Mouse (Mus musculus) MEL (cell line): ENCODE results near the gene Arhgap23. TPM values are rescaled to one million over a fixed set of nuclear protein-coding genes. Genes with fewer than 3 reads are reported as not detected.

Experiments used
- DNase-seq: peaks from one replicate; pipeline ENCODE4 v3.0.0; 2011; ENCODE audit warnings: low read depth, low spot score
- H3K27ac ChIP-seq: 2 replicates; pipeline ENCODE4 v1.5.1; 2012; ENCODE audit warnings: low read depth, mild to moderate bottlenecking, control low read depth, low read length, moderate library complexity; ENCODE audit not compliant: control insufficient read depth
- H3K27me3 ChIP-seq, 2 experiments: fragments of 150-350 bp in 1 of 2; sonication (generic) in 1 of 2; 2 replicates each; pipeline ENCODE4 v1.6.1; 2012; ENCODE audit warnings: low read length in 2 of 2, mild to moderate bottlenecking in 2 of 2, improper control_type of control experiment in 1 of 2, moderate library complexity in 1 of 2; ENCODE audit not compliant: insufficient read depth in 2 of 2, control insufficient read depth in 1 of 2
- H3K36me3 ChIP-seq, 2 experiments: 2 replicates each; pipeline ENCODE4 v1.6.1; 2012 to 2014; ENCODE audit warnings: low read length in 2 of 2, improper control_type of control experiment in 1 of 2, inconsistent platforms in 1 of 2, mild to moderate bottlenecking in 1 of 2; ENCODE audit not compliant: insufficient read depth in 2 of 2, control insufficient read depth in 1 of 2
- H3K4me1 ChIP-seq, 2 experiments: fragments of 150-350 bp in 1 of 2; sonication (generic) in 1 of 2; 2 replicates each; pipeline ENCODE4 v1.6.1; 2012; ENCODE audit warnings: low read length in 2 of 2, improper control_type of control experiment in 1 of 2, mild to moderate bottlenecking in 1 of 2; ENCODE audit not compliant: insufficient read depth in 2 of 2, control insufficient read depth in 1 of 2
- H3K4me3 ChIP-seq, 2 experiments: fragments of 150-350 bp in 1 of 2; sonication (generic) in 1 of 2; 2 replicates each; pipeline ENCODE4 v1.5.1; 2012; ENCODE audit warnings: low read depth in 2 of 2, low read length in 2 of 2, mild to moderate bottlenecking in 2 of 2, moderate library complexity in 2 of 2, control low read depth in 1 of 2, improper control_type of control experiment in 1 of 2; ENCODE audit not compliant: control insufficient read depth in 1 of 2, insufficient read depth in 1 of 2
- H3K79me2 ChIP-seq: 2 replicates; pipeline ENCODE4 v1.6.1; 2012; ENCODE audit warnings: mild to moderate bottlenecking, low read length, moderate library complexity; ENCODE audit not compliant: control insufficient read depth, poor library complexity, insufficient read depth
- H3K9ac ChIP-seq: 2 replicates; pipeline ENCODE4 v1.6.1; 2012; ENCODE audit warnings: low read depth, mild to moderate bottlenecking, control low read depth, low read length, moderate library complexity; ENCODE audit not compliant: control insufficient read depth, poor library complexity, severe bottlenecking
- H3K9me3 ChIP-seq: fragments of 150-350 bp; sonication (generic); replicated peaks from 2 replicates; pipeline ENCODE4 v1.6.1; 2012; ENCODE audit warnings: mild to moderate bottlenecking, low read length, improper control_type of control experiment, moderate library complexity; ENCODE audit not compliant: insufficient read depth
- BHLHE40 ChIP-seq: IDR thresholded peaks from 2 replicates; pipeline ENCODE4 v1.6.1; 2012; ENCODE audit warnings: low read depth, mild to moderate bottlenecking, inconsistent platforms, low read length, improper control_type of control experiment, borderline replicate concordance
- CHD2 ChIP-seq: IDR thresholded peaks from 2 replicates; pipeline ENCODE4 v1.6.1; 2011; ENCODE audit warnings: low read length, improper control_type of control experiment
- ETS1 ChIP-seq: IDR thresholded peaks from 2 replicates; pipeline ENCODE4 v1.6.1; 2012; ENCODE audit warnings: low read depth, mild to moderate bottlenecking, inconsistent platforms, low read length, improper control_type of control experiment, moderate library complexity
- JUND ChIP-seq: IDR thresholded peaks from 2 replicates; pipeline ENCODE4 v1.6.1; 2011; ENCODE audit warnings: low read depth, mild to moderate bottlenecking, improper control_type of control experiment, low read length
- MAX ChIP-seq: IDR thresholded peaks from 2 replicates; pipeline ENCODE4 v1.6.1; 2011; ENCODE audit warnings: low read length, improper control_type of control experiment
- NRF1 ChIP-seq: IDR thresholded peaks from 2 replicates; pipeline ENCODE4 v1.6.1; 2014; ENCODE audit warnings: low read depth, mild to moderate bottlenecking, inconsistent platforms, low read length, improper control_type of control experiment, moderate library complexity; ENCODE audit not compliant: poor library complexity, insufficient read depth, severe bottlenecking
- RCOR1 ChIP-seq: IDR thresholded peaks from 2 replicates; pipeline ENCODE4 v1.6.1; 2012; ENCODE audit warnings: low read depth, mild to moderate bottlenecking, inconsistent platforms, low read length, improper control_type of control experiment
- TBP ChIP-seq: IDR thresholded peaks from 2 replicates; pipeline ENCODE4 v1.8.0; 2011; ENCODE audit warnings: low read depth, low read length, improper control_type of control experiment
- TCF12 ChIP-seq: IDR thresholded peaks from 2 replicates; pipeline ENCODE4 v1.6.1; 2014; ENCODE audit warnings: low read depth, mild to moderate bottlenecking, inconsistent platforms, low read length, improper control_type of control experiment, moderate library complexity
- USF1 ChIP-seq: IDR thresholded peaks from 2 replicates; pipeline ENCODE4 v1.6.1; 2014; ENCODE audit warnings: low read depth, mild to moderate bottlenecking, inconsistent platforms, low read length, improper control_type of control experiment, moderate library complexity
- USF2 ChIP-seq, 2 experiments: IDR thresholded peaks; 2 replicates each; pipeline ENCODE4 v1.6.1; 2011 to 2012; ENCODE audit warnings: improper control_type of control experiment in 2 of 2, low read length in 2 of 2, borderline replicate concordance in 1 of 2, inconsistent platforms in 1 of 2, low read depth in 1 of 2, mild to moderate bottlenecking in 1 of 2; ENCODE audit not compliant: insufficient read depth in 1 of 2
- ZC3H11A ChIP-seq: IDR thresholded peaks from 2 replicates; pipeline ENCODE4 v1.6.1; 2012; ENCODE audit warnings: low read depth, mild to moderate bottlenecking, inconsistent platforms, low read length, improper control_type of control experiment
- ZMIZ1 ChIP-seq: IDR thresholded peaks from 2 replicates; pipeline ENCODE4 v1.6.1; 2012; ENCODE audit warnings: low read depth, mild to moderate bottlenecking, inconsistent platforms, low read length, improper control_type of control experiment, moderate library complexity
- polyA plus RNA-seq, 2 experiments: library from polyadenylated mRNA; stranded (reverse) in 1 of 2; unstranded in 1 of 2; fragments of >175 nt in 1 of 2; fragments of >200 nt in 1 of 2; gene quantifications; 2 replicates each; pipeline versions ENCODE4 v1.2.1 to v1.2.4; 2012; ENCODE audit warnings: low replicate concordance in 2 of 2, low read depth in 1 of 2; ENCODE audit not compliant: insufficient read length in 2 of 2, insufficient read depth in 1 of 2, missing spikeins in 1 of 2
- total RNA-seq: library from RNA; depleted of rRNA; stranded (reverse); fragments of 300-350 nt; gene quantifications from 2 replicates; pipeline ENCODE4 v1.2.3, GENCODE M21; 2012

The Arhgap23 gene
- total and polyA plus RNA-seq, 3 experiments = 1.7 to 7.5 TPM; not detected in 1

DNA sequence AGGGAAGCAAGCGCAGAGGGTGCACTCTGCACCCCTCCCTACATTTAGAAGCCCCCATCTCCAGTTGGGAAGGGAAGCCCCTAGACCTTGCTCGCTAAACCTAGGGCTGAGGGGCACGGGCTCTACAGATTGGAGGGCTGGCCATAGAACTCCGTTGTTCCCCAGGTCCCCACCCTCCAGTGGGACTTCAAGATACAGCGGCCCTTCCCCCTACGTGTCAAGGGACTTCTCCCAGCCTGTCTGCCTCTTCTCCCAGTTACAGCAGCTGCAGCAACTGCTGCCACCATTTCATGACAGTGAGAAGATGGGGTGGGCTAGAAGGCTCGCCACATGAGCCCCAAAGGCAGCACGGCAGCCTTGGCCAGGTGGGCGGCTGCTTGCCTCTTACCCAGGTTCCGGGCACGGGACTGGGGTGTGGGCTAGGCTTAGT is 10.6 kb upstream of the Arhgap23 start:
- Histone ChIP-seq H3K36me3 (peaks cover 0 to 6% of the 10 kb centered on the region in 2 experiments; a peak in 2 of 4 replicates), H3K27me3 (no peaks in the 10 kb centered on the region)
- TF ChIP-seq TBP (0 out of 2 replicates have a peak, but pooled peaks have one; percentile 25), TCF12 (no peak)
- TF ChIP-seq, all 39 proteins: peak for 1

DNA sequence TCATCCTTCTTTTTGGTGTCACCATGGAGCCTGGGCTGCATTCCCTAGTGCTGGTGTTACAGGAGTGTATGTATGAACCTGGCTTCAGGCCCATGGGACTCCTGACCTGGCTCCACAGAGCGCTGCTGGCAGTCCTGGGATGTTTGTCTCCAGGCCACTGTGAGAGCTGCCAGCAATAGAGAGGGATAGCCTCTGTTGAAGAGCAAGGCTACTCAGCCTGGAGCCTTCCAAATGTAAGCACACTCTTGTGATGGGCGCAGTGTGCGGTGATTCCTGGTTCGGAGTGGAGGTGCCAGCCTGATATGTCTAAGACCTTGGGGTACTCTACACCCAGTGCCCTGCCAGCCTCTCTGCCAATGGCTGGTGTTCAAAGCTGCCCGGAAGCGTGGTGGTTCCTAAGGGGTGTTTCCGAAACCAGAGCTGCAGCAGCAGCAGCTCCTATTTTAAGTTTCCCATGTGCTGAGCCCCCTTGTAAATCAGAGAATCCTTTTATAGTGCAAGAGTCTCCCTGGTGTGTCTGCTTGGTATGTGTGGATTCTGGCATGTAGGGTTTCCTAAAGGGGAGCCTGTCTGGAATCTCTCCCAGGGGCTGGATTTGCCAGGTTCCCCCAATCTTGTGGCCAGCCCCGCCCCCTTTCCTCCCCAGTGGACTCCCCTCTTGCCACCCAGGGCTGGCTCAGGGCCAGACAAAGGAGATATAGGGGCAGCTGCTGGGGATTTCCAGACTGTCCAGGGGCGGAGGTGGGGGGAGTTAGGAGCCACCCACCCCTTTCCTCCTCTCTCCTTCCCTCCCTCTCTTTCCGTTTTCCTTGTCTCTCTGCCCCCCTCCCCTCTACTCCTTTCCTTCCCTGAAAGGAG is 9.0 kb upstream of the Arhgap23 start:
- no peak for DNase-seq
- Histone ChIP-seq H3K4me3 (no peak overlapping the region), H3K27ac (no peak overlapping the region), H3K36me3 (peaks cover 0 to 5% of the 10 kb centered on the region in 2 experiments; a peak in 2 of 4 replicates), H3K79me2 (no peaks in the 10 kb centered on the region; the same call in 1 of the 2 replicates), H3K27me3 (no peaks in the 10 kb centered on the region), H3K4me1 (peaks cover 11 to 15% of the 10 kb centered on the region in 2 experiments), H3K9ac (no peak overlapping the region), H3K9me3 (no peaks in the 10 kb centered on the region)
- no peak for TF ChIP-seq BHLHE40
- TF ChIP-seq USF2 (IDR thresholded peaks at IDR 0.05; ENCODE audit: borderline replicate concordance in 1 of 2, insufficient read depth in 1 of 2, low read depth in 1 of 2, low read length in 2 of 2) = no peak
- TF ChIP-seq USF1 = no peak
- TF ChIP-seq ETS1 = no peak
- no peak for TF ChIP-seq NRF1
- TF ChIP-seq RCOR1 = no peak
- TF ChIP-seq ZC3H11A = no peak
- no peak for TF ChIP-seq CHD2

More for the DNA sequence above, 10.6 kb upstream of the Arhgap23 start:
- peaks cover 13 to 24% of the 10 kb centered on the region in 2 experiments for H3K4me1 ChIP-seq
- no peak overlapping the region for H3K27ac ChIP-seq
- DNase-seq = peak; percentile 60
- peak overlapping the region; percentile 53 to 65 for H3K4me3 ChIP-seq
- H3K9ac ChIP-seq = peak overlapping the region; percentile 52
- H3K9me3 ChIP-seq = no peaks in the 10 kb centered on the region
- no peaks in the 10 kb centered on the region; the same call in 1 of the 2 replicates for H3K79me2 ChIP-seq

- no peak overlapping the region for H3K27ac ChIP-seq
- H3K4me3 ChIP-seq = no peak overlapping the region
- H3K9me3 ChIP-seq = no peaks in the 10 kb centered on the region
- H3K27me3 ChIP-seq = no peaks in the 10 kb centered on the region
- H3K36me3 ChIP-seq = peaks cover 0 to 3% of the 10 kb centered on the region in 2 experiments; a peak in 2 of 4 replicates
- H3K4me1 ChIP-seq = peaks cover 3 to 10% of the 10 kb centered on the region in 2 experiments; a peak in 3 of 4 replicates
- no peak for DNase-seq
- TF ChIP-seq USF1 (no peak), ZMIZ1 (no peak), ETS1 (no peak), TCF12 (no peak), MAX (no peak), JUND (no peak)
- H3K79me2 ChIP-seq = no peaks in the 10 kb centered on the region; the same call in 1 of the 2 replicates
- no peak overlapping the region for H3K9ac ChIP-seq
Observed at GRCm38 (mm10) chr11:97407456-97407855, 7.9 kb upstream of the Arhgap23 start.
